Mouse (Mus musculus) spleen, postnatal 14 days (tissue): Measurements from ENCODE around the gene Fancc.
A peak's percentile ranks its signal among the peaks of the same experiment; 100 is the strongest.

Experiments
- DNase-seq, 2 experiments: peaks; one replicate each; pipeline ENCODE4 v3.0.0; 2021 to 2022; ENCODE audit warnings: low spot score in 2 of 2

Fancc gene

GRCm38 (mm10) chr13:63293647-63294046 lies 203.4 kb downstream of the Fancc start:
- DNase-seq = no peak

GRCm38 (mm10) chr13:63291016-63291415 lies 206.1 kb downstream of the Fancc start:
- no peak for DNase-seq

- DNase-seq = no peak
These were observed 207.0 kb downstream of the Fancc start for GRCm38 (mm10) chr13:63290126-63290525.

- DNase-seq = no peak
These were observed 207.4 kb downstream of the Fancc start for GRCm38 (mm10) chr13:63289687-63290086.

- DNase-seq = no peak
These were observed 207.9 kb downstream of the Fancc start for GRCm38 (mm10) chr13:63289152-63289551.

GRCm38 (mm10) chr13:63286483-63287102 lies 210.5 kb downstream of the Fancc start:
- no peak for DNase-seq

- no peak for DNase-seq
These were observed 212.3 kb downstream of the Fancc start for GRCm38 (mm10) chr13:63284748-63285147.

GRCm38 (mm10) chr13:63283236-63283635 lies 213.8 kb downstream of the Fancc start:
- DNase-seq = no peak

- DNase-seq = no peak
These were observed 215.9 kb downstream of the Fancc start for GRCm38 (mm10) chr13:63281206-63281605.

GRCm38 (mm10) chr13:63280344-63280743 lies 216.7 kb downstream of the Fancc start:
- DNase-seq = no peak

GRCm38 (mm10) chr13:63279807-63280206 lies 217.3 kb downstream of the Fancc start:
- no peak for DNase-seq

GRCm38 (mm10) chr13:63278796-63279475 lies 218.1 kb downstream of the Fancc start:
- peak in 1 of 2 experiments; percentile 16 for DNase-seq

GRCm38 (mm10) chr13:63278141-63278631 lies 218.9 kb downstream of the Fancc start:
- DNase-seq = no peak

GRCm38 (mm10) chr13:63277316-63277715 lies 219.8 kb downstream of the Fancc start:
- no peak for DNase-seq

- no peak for DNase-seq
These were observed 220.7 kb downstream of the Fancc start for GRCm38 (mm10) chr13:63276389-63276788.

- DNase-seq = no peak
These were observed 222.5 kb downstream of the Fancc start for GRCm38 (mm10) chr13:63274488-63275166.

GRCm38 (mm10) chr13:63273859-63274258 lies 223.2 kb downstream of the Fancc start:
- no peak for DNase-seq

- no peak for DNase-seq
These were observed 224.4 kb downstream of the Fancc start for GRCm38 (mm10) chr13:63272602-63273229.

- DNase-seq = no peak
These were observed 225.0 kb downstream of the Fancc start for GRCm38 (mm10) chr13:63272017-63272601.

- no peak for DNase-seq
These were observed 226.9 kb downstream of the Fancc start for GRCm38 (mm10) chr13:63270191-63270590.

- DNase-seq = no peak
These were observed 228.3 kb downstream of the Fancc start for GRCm38 (mm10) chr13:63268776-63269175.

GRCm38 (mm10) chr13:63268371-63268770 lies 228.7 kb downstream of the Fancc start:
- no peak for DNase-seq
